Mouse (Mus musculus) cerebellum, adult 2 months (tissue): ENCODE measurements around the gene Scml4. TPM values are rescaled to one million over a fixed set of nuclear protein-coding genes. Genes with fewer than 3 reads are reported as not detected.

Experiments used
- DNase-seq, 2 experiments: peaks; one replicate each; pipeline ENCODE4 v3.0.0; 2021
- H3K27ac ChIP-seq: fragments of 200-500 bp; 2 replicates; pipeline ENCODE4 v1.5.1; 2012; ENCODE audit warnings: low read length, control low read depth, inconsistent platforms; ENCODE audit not compliant: insufficient read depth
- H3K27me3 ChIP-seq: fragments of 200-500 bp; 2 replicates; pipeline ENCODE4 v1.6.1; 2012; ENCODE audit warnings: inconsistent platforms, mild to moderate bottlenecking, low read length, moderate library complexity; ENCODE audit not compliant: control insufficient read depth, insufficient read depth
- H3K4me1 ChIP-seq: fragments of 200-500 bp; 2 replicates; pipeline ENCODE4 v1.6.1; 2011; ENCODE audit warnings: low read length; ENCODE audit not compliant: control insufficient read depth, insufficient read depth
- H3K4me3 ChIP-seq: fragments of 200-500 bp; replicated peaks from 2 replicates; pipeline ENCODE3; 2011; ENCODE audit warnings: mild to moderate bottlenecking, low read depth, low read length, control low read depth; ENCODE audit not compliant: insufficient read depth
- CTCF ChIP-seq: fragments of 200-500 bp; IDR thresholded peaks from 2 replicates; pipeline ENCODE4 v1.5.1; 2011; ENCODE audit warnings: low read depth, mild to moderate bottlenecking, control low read depth, low read length, moderate library complexity, borderline replicate concordance; ENCODE audit not compliant: insufficient read depth
- POLR2A ChIP-seq: fragments of 200-500 bp; IDR thresholded peaks from 2 replicates; pipeline ENCODE4 v1.6.1; 2011; ENCODE audit warnings: low read length, control low read depth, borderline replicate concordance; ENCODE audit not compliant: insufficient read depth
- WGBS: fragments of 180-500 bp; shearing (Covaris S2); methylation state at CpG from one replicate; pipeline ENCODE4 v1.1.7; 2018; 5-methylcytosine and 5-hydroxymethylcytosine counted together
- polyA plus RNA-seq: library from polyadenylated mRNA; depleted of rRNA; stranded (reverse); fragments of >200 nt; gene quantifications from 2 replicates; pipeline ENCODE4 v1.2.3, GENCODE M21; 2012

Gene Scml4
- polyA plus RNA-seq, 1 experiment, result 0.82 TPM

DNA sequence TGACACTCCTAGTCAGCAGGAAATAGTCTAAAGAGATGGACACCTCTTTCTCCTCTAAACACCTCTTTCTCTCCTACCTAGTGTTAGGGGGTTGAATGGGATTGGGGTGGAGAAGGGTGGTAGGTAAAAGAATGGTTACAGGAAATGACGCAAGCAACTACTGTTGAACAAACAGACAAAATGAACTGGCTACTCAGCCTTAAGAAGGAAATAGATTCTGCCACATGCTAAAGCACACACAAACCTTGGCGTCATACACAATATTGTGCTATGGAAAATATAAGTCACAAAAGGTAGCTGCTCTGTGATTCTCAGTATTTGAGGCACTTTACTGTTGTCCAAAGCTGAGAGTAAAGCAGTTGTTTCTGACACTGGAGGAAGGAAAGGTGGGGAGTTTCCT is 21.4 kb upstream of the Scml4 start:
- TF ChIP-seq POLR2A (no peak), CTCF (no peak)
- WGBS, result 99% methylated on average over 2 of the region's 2 CpGs
- no peak overlapping the region for H3K4me3 ChIP-seq
- no peaks in the 10 kb centered on the region for H3K4me1 ChIP-seq
- no peak for DNase-seq
- H3K27ac ChIP-seq, result no peak overlapping the region
- H3K27me3 ChIP-seq, result no peaks in the 10 kb centered on the region

DNA sequence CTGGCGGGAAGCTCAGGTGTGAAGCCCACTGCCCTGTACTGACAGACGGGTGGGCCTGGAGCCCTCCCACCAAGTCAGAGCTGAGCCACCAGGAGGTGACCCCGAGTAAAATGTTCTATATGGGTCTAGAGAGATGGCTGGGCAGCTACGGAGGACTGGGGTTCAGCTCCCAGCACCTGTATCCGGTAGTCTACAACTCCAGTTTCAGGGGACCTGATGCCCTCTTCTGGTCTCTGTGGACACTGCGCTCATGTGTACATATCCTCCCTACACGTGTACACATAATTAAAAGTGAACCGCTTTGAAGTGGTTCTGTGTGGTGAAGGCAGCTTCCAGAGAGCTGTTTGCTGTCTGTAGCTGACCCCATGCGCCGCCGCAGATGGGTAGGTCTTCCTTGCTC is 20.1 kb upstream of the Scml4 start:
- Histone ChIP-seq H3K4me3 (no peak overlapping the region), H3K27ac (no peak overlapping the region), H3K27me3 (no peaks in the 10 kb centered on the region), H3K4me1 (no peaks in the 10 kb centered on the region)
- TF ChIP-seq POLR2A (no peak), CTCF (no peak)
- WGBS, result 96% methylated on average over 11 of the region's 11 CpGs
- DNase-seq, result no peak

DNA sequence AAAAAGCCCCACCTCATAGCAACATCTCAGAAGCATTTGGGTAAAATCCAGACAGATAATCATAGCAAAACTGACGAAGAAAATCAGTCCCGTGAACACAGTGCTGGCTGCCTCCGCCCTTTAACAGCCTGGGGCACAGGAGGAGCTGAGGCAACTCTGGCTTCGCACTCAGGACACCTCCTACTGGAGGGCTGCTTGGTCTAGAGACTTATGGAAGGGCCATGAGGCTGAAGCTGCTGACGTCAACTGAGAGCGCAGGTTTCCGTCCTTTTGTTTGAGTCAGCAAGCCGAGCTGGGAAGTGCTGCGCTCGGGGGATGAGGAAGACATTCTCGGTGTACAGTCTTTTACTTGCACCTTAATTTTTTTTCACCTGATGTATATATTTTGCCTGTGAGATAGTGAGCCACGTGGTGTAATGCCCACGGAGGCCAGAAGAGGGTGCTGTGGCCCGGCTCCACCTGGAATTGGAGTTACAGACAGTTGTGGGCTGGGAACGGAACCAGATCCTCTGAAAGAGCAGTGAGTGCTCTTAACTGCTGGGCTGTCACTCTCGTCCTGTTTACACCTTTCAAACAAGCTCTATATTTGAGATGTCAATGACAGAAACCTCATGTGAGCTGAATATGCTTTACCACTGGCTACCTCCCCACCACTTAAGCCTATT is 18.5 kb upstream of the Scml4 start:
- Histone ChIP-seq H3K4me1 (no peaks in the 10 kb centered on the region), H3K27me3 (no peaks in the 10 kb centered on the region), H3K27ac (no peak overlapping the region), H3K4me3 (no peak overlapping the region)
- TF ChIP-seq POLR2A (no peak), CTCF (peak; percentile 45; the same call in 1 of the 2 replicates)
- no peak for DNase-seq
- 67% methylated on average over 16 of the region's 16 CpGs for WGBS

DNA sequence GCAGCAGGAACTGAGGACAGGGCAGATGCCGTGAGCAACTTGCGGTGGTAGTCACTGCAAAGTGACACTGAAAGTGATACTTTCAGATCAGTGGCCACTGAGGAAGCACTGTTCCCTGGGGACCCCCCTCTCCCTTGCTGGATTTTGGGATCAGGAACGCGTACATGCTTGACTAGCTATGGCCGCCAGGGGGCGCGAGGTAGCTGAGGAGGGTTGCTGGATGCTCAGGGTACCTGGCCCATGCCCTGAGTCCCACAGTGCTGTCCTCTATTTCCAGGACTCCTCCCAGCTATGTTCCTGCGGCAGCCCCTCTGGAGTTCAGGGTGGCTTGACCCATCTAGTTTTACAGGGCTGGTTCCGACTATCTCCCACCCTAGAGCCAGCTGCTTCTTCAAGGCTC is 17.8 kb upstream of the Scml4 start:
- Histone ChIP-seq H3K4me3 (no peak overlapping the region), H3K4me1 (no peaks in the 10 kb centered on the region), H3K27me3 (no peaks in the 10 kb centered on the region), H3K27ac (no peak overlapping the region)
- 19% methylated on average over 9 of the region's 9 CpGs for WGBS
- TF ChIP-seq CTCF (peak; percentile 67), POLR2A (no peak)
- DNase-seq, result peak; percentile 43 to 56

DNA sequence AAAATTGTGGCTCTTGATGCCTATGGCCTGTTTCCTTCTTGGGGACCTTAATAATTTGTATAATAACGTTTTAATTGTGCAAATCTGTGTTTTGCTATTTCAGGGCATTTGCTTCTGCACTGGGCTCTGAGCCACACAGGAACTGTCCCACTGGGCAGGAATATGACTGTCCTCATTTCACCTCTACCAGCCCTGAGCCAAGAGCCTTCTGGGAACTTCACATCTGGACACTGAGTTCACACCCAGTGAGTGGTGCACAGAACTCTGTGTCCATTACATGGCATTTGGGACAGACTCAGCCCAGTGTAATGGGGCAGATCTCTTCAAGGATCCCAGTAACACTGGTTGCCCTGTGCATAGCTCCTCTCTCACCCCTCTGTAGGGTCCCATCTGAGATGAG is 16.8 kb upstream of the Scml4 start:
- no peak overlapping the region for H3K27ac ChIP-seq
- no peak overlapping the region for H3K4me3 ChIP-seq
- H3K27me3 ChIP-seq, result no peaks in the 10 kb centered on the region
- peak in 1 of 2 experiments; percentile 13 for DNase-seq
- H3K4me1 ChIP-seq, result no peaks in the 10 kb centered on the region
- TF ChIP-seq POLR2A (no peak), CTCF (no peak)
- 5% methylated on average over 1 of the region's 1 CpGs for WGBS

DNA sequence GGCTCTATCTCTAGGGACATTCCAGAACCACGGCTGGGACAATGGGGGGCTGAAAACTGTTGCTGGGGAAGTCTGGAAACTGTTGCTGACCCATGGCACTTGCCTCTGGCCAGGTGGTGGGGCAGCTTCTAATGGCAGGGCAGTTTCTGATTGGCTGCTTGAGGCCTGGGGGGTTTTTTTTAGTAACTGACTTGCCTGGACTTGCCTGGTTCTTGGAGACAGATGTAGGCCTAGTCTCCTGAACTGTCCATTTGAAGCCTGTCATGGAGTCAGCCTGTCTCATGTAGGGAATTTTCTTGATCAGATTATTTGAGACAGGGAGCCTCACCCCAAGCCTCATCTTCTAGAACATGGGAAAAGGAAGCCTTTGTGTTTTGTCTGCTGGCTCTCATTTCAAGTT is 14.7 kb upstream of the Scml4 start:
- TF ChIP-seq CTCF (no peak), POLR2A (no peak)
- no peaks in the 10 kb centered on the region for H3K4me1 ChIP-seq
- DNase-seq, result no peak
- H3K4me3 ChIP-seq, result no peak overlapping the region
- 36% methylated on average over 1 of the region's 1 CpGs for WGBS
- no peak overlapping the region for H3K27ac ChIP-seq
- no peaks in the 10 kb centered on the region for H3K27me3 ChIP-seq

DNA sequence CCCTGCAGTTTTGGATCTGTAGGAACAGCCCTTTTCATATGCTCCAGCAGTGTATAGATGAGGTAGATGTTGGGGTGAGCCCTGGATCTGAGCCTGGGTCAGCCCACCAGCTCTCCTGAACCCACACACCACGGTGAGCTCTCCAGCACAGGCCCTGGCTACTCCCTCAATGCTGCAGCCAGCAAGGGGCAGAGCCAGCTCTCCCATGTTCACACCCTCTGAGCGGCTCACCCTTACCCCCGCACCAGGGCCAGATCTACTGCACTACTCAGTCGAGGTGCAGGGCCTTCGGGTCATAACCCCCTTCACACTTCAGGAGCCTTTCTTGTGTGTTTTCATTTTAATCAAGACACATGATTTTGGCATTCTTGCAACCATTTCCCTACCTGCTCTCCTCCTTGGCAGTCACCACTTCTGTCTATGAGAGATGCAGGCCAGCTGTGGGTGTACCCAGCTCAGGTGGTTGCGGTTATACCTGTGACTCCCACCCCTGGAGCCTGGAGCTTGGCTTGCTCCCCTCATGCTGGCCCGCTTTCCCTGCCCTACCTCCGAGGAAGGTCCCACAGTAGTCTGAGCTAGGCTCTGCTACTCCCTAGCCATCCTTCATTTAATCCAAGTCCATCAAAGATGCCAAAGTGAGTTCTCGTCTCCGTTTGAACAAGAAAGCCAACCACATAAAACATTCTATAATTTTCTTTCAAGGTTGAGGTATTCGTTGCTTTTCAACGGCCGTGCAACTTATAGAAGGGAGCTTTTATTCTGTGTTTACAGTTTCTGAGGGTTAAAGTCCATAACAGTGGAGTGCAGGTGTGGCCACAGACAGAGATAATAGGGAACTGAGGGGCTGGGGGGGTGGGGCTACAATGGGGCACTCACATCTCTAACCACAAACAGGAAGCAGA is 11.7 kb upstream of the Scml4 start:
- no peak for DNase-seq
- no peak for TF ChIP-seq POLR2A
- TF ChIP-seq CTCF, result no peak
- H3K27ac ChIP-seq, result no peak overlapping the region
- no peaks in the 10 kb centered on the region for H3K27me3 ChIP-seq
- 91% methylated on average over 13 of the region's 13 CpGs for WGBS
- H3K4me3 ChIP-seq, result no peak overlapping the region
- no peaks in the 10 kb centered on the region for H3K4me1 ChIP-seq

DNA sequence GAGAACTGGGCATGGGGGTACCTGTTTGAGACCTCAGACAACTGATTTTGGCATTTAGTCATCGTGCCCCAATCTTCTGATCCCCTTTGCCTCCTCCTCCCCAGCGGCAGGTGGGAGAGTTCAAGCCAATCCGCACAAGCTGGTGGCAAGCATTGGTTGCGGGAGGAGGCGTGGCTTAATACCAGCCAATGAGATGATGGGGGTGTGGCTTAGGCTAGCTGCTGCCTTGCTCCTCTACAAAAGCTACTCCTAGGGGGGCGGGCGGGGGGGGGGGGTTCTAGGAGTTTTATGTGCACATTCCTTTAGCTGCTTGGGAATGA is 11.1 kb upstream of the Scml4 start:
- TF ChIP-seq POLR2A (no peak), CTCF (no peak)

DNA sequence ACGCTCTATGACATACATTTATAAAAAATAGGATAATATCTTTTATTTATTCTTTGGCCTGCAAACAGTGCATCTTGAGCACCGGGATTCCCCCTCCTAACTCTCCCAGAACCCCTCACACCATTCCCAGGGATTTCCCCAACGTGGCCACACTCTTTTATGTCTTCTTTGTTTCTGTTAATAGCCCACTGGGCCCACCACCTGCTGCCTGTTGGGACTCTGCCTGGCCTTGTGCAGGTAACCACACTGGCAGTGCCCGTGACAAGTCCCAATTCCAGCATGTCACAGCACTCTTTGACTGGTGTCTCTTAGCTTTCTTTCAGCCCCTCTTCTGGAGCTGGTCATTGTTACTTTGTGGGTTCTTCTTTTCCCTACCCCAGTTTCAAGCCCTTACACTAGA is 5.3 kb upstream of the Scml4 start:
- Histone ChIP-seq H3K27ac (no peak overlapping the region), H3K4me1 (no peaks in the 10 kb centered on the region), H3K4me3 (no peak overlapping the region), H3K27me3 (no peaks in the 10 kb centered on the region)
- no peak for DNase-seq
- WGBS, result 52% methylated on average over 4 of the region's 4 CpGs
- TF ChIP-seq CTCF (no peak), POLR2A (no peak)

More for the DNA sequence above, 11.1 kb upstream of the Scml4 start:
- Histone ChIP-seq H3K4me3 (no peak overlapping the region), H3K27me3 (no peaks in the 10 kb centered on the region), H3K4me1 (no peaks in the 10 kb centered on the region), H3K27ac (no peak overlapping the region)
- no peak for DNase-seq
- WGBS, result 89% methylated on average over 7 of the region's 7 CpGs
